Mouse (Mus musculus) E14TG2a.4 (cell line): ENCODE measurements around the gene Wdr18.

ENCODE experiments used
- CTCF ChIP-seq: conservative IDR thresholded peaks from 2 replicates; pipeline ENCODE4 v1.5.1; 2014; ENCODE audit warnings: low read length
- NANOG ChIP-seq: IDR thresholded peaks from 2 replicates; pipeline ENCODE4 v1.6.1; 2014; ENCODE audit warnings: borderline replicate concordance, low read length, mixed read lengths

- no peak for TF ChIP-seq CTCF
- no peak for TF ChIP-seq NANOG
Observed at GRCm38 (mm10) chr10:79920958-79921535, 38.9 kb upstream of the Wdr18 start, which contains the start of gene R3hdm4.
